Mouse (Mus musculus) CH12.LX (cell line): ENCODE measurements at regions not wholly inside any gene's neighbourhood (a gene's known extent, or its start where the extent isn't known, plus 50 kb on each side); places are given as distances from the start of the nearest gene placed in this dataset.

Experiments
- DNase-seq: peaks from one replicate; pipeline ENCODE4 v3.0.0-alpha.2; 2013; ENCODE audit errors: extremely low read depth
- H3K27ac ChIP-seq: 2 replicates; pipeline ENCODE4 v1.5.1; 2012; ENCODE audit warnings: low read depth, mild to moderate bottlenecking, control low read depth, moderate library complexity; ENCODE audit not compliant: insufficient read depth
- H3K27me3 ChIP-seq: replicated peaks from 2 replicates; pipeline ENCODE3; 2012; ENCODE audit warnings: inconsistent platforms
- H3K36me3 ChIP-seq, 2 experiments: replicated peaks in 1 of 2; 2 replicates each; pipeline versions ENCODE3 to v1.6.1; 2012; ENCODE audit warnings: inconsistent platforms in 1 of 2, low read length in 1 of 2, mild to moderate bottlenecking in 1 of 2, mixed read lengths in 1 of 2, moderate library complexity in 1 of 2; ENCODE audit not compliant: control insufficient read depth in 1 of 2, insufficient read depth in 1 of 2
- H3K4me1 ChIP-seq, 2 experiments: 2 replicates each; pipeline ENCODE4 v1.6.1; 2012; ENCODE audit warnings: inconsistent platforms in 1 of 2, moderate library complexity in 1 of 2; ENCODE audit not compliant: insufficient read depth in 2 of 2, control insufficient read depth in 1 of 2
- H3K4me2 ChIP-seq: 2 replicates; pipeline ENCODE4 v1.6.1; 2012; ENCODE audit warnings: low read depth, mild to moderate bottlenecking, control low read depth; ENCODE audit not compliant: poor library complexity, insufficient read depth, severe bottlenecking
- H3K4me3 ChIP-seq, 3 experiments: fragments of 150-350 bp in 1 of 3; sonication (generic) in 1 of 3; replicated peaks in 1 of 3; 2 replicates each; pipeline versions ENCODE3 to v1.5.1; 2011 to 2012; ENCODE audit warnings: low read depth in 2 of 3, low read length in 2 of 3, mild to moderate bottlenecking in 2 of 3, moderate library complexity in 2 of 3, control low read depth in 1 of 3, improper control_type of control experiment in 1 of 3, inconsistent platforms in 1 of 3, mixed read lengths in 1 of 3; ENCODE audit not compliant: poor library complexity in 1 of 3
- H3K79me2 ChIP-seq: replicated peaks from 2 replicates; pipeline ENCODE4 v1.6.1; 2012; ENCODE audit warnings: mild to moderate bottlenecking, moderate library complexity; ENCODE audit not compliant: control insufficient read depth, poor library complexity, insufficient read depth, severe bottlenecking; ENCODE audit errors: extremely low read depth
- H3K9ac ChIP-seq: 2 replicates; pipeline ENCODE4 v1.6.1; 2012; ENCODE audit warnings: low read depth, mild to moderate bottlenecking, control low read depth, moderate library complexity; ENCODE audit not compliant: insufficient read depth
- H3K9me3 ChIP-seq: replicated peaks from 2 replicates; pipeline ENCODE3; 2012; ENCODE audit warnings: low read length, inconsistent platforms, mixed read lengths
- BHLHE40 ChIP-seq: IDR thresholded peaks from 2 replicates; pipeline ENCODE4 v1.6.1; 2011; ENCODE audit warnings: mild to moderate bottlenecking, low read depth, low read length, improper control_type of control experiment
- CHD2 ChIP-seq: IDR thresholded peaks from 2 replicates; pipeline ENCODE4 v1.6.1; 2011; ENCODE audit warnings: low read length, improper control_type of control experiment
- CTCF ChIP-seq, 2 experiments: IDR thresholded peaks in 1 of 2; conservative IDR thresholded peaks in 1 of 2; 2 replicates each; pipeline ENCODE4 v1.5.1; 2011 to 2012; ENCODE audit warnings: low read depth in 2 of 2, low read length in 2 of 2, improper control_type of control experiment in 1 of 2, inconsistent platforms in 1 of 2, mild to moderate bottlenecking in 1 of 2, moderate library complexity in 1 of 2
- ELF1 ChIP-seq: IDR thresholded peaks from 2 replicates; pipeline ENCODE4 v1.6.1; 2014; ENCODE audit warnings: low read depth, mild to moderate bottlenecking, inconsistent platforms, low read length, improper control_type of control experiment
- EP300 ChIP-seq: IDR thresholded peaks from 2 replicates; pipeline ENCODE4 v1.6.1; 2011; ENCODE audit warnings: low read length, improper control_type of control experiment
- GABPA ChIP-seq: IDR thresholded peaks from 2 replicates; pipeline ENCODE4 v1.6.1; 2012; ENCODE audit warnings: low read depth, low read length, improper control_type of control experiment, inconsistent platforms; ENCODE audit not compliant: insufficient replicate concordance
- HCFC1 ChIP-seq: IDR thresholded peaks from 2 replicates; pipeline ENCODE4 v1.6.1; 2012; ENCODE audit warnings: low read depth, mild to moderate bottlenecking, inconsistent platforms, low read length, improper control_type of control experiment
- JUN ChIP-seq: IDR thresholded peaks from 2 replicates; pipeline ENCODE4 v1.6.1; 2011; ENCODE audit warnings: low read depth, mild to moderate bottlenecking, low read length, improper control_type of control experiment, moderate library complexity; ENCODE audit not compliant: insufficient read depth
- KAT2A ChIP-seq: IDR thresholded peaks from 2 replicates; pipeline ENCODE4 v1.6.1; 2012; ENCODE audit warnings: low read length, improper control_type of control experiment, inconsistent platforms; ENCODE audit not compliant: insufficient replicate concordance
- MAFK ChIP-seq: IDR thresholded peaks from 2 replicates; pipeline ENCODE4 v1.6.1; 2011; ENCODE audit warnings: low read length, improper control_type of control experiment; ENCODE audit not compliant: insufficient replicate concordance
- MAZ ChIP-seq: IDR thresholded peaks from 2 replicates; pipeline ENCODE4 v1.6.1; 2012; ENCODE audit warnings: low read depth, mild to moderate bottlenecking, inconsistent platforms, low read length, improper control_type of control experiment, moderate library complexity
- MXI1 ChIP-seq: IDR thresholded peaks from 2 replicates; pipeline ENCODE4 v1.6.1; 2011; ENCODE audit warnings: mild to moderate bottlenecking, low read depth, low read length, improper control_type of control experiment
- MYC ChIP-seq: IDR thresholded peaks from 2 replicates; pipeline ENCODE4 v1.6.1; 2011; ENCODE audit warnings: low read depth, mild to moderate bottlenecking, improper control_type of control experiment, low read length
- POLR2A ChIP-seq: IDR thresholded peaks from 2 replicates; pipeline ENCODE4 v1.6.1; 2011; ENCODE audit warnings: low read depth, mild to moderate bottlenecking, improper control_type of control experiment, low read length
- RAD21 ChIP-seq: IDR thresholded peaks from 2 replicates; pipeline ENCODE4 v1.6.1; 2011; ENCODE audit warnings: low read depth, mild to moderate bottlenecking, low read length, improper control_type of control experiment, moderate library complexity
- RCOR1 ChIP-seq: conservative IDR thresholded peaks from 2 replicates; pipeline ENCODE4 v1.6.1; 2012; ENCODE audit warnings: low read depth, mild to moderate bottlenecking, inconsistent platforms, low read length, improper control_type of control experiment
- SIN3A ChIP-seq: IDR thresholded peaks from 2 replicates; pipeline ENCODE4 v1.6.1; 2012; ENCODE audit warnings: low read length, improper control_type of control experiment, inconsistent platforms
- SMC3 ChIP-seq: IDR thresholded peaks from 2 replicates; pipeline ENCODE4 v1.6.1; 2011; ENCODE audit warnings: low read depth, low read length, improper control_type of control experiment
- TBP ChIP-seq: conservative IDR thresholded peaks from 2 replicates; pipeline ENCODE4 v1.6.1; 2011; ENCODE audit warnings: low read depth, low read length, improper control_type of control experiment
- USF1 ChIP-seq: IDR thresholded peaks from 2 replicates; pipeline ENCODE4 v1.6.1; 2014; ENCODE audit warnings: low read depth, mild to moderate bottlenecking, inconsistent platforms, low read length, improper control_type of control experiment
- ZC3H11A ChIP-seq: IDR thresholded peaks from 2 replicates; pipeline ENCODE4 v1.6.1; 2012; ENCODE audit warnings: low read depth, mild to moderate bottlenecking, inconsistent platforms, low read length, improper control_type of control experiment
- ZKSCAN1 ChIP-seq: IDR thresholded peaks from 2 replicates; pipeline ENCODE4 v1.6.1; 2012; ENCODE audit warnings: low read depth, inconsistent platforms, low read length, improper control_type of control experiment, borderline replicate concordance
- ZNF384 ChIP-seq: IDR thresholded peaks from 2 replicates; pipeline ENCODE4 v1.6.1; 2012; ENCODE audit warnings: low read depth, low read length, improper control_type of control experiment, inconsistent platforms
- dilution Hi-C: fragments of 300-500 bp; cut with MboI; formaldehyde crosslinking; loops from 2 replicates; pipeline ENCODE4 v1.14.3; 2020; ENCODE audit warnings: low sequenced_read_pairs; ENCODE audit not compliant: extremely low pct_unique_long_range_greater_than_20kb, extremely low pct_ligation_motif_present
- in situ Hi-C: fragments of 300-500 bp; cut with MboI; formaldehyde crosslinking; loops from 3 replicates; pipeline ENCODE4 v1.14.3; 2019; ENCODE audit warnings: low sequenced_read_pairs, low pct_ligation_motif_present, low pct_unique_long_range_greater_than_20kb, mixed read lengths

GRCm38 (mm10) chr12:69452986-69453385, 80.7 kb upstream of the Gm9887 start:
- dilution Hi-C loops = no loop called here
- no peak overlapping the region for H3K4me3 ChIP-seq
- no peak for DNase-seq

GRCm38 (mm10) chr12:69451110-69451509, 78.9 kb upstream of the Gm9887 start:
- no peak for TF ChIP-seq USF1
- no peak for TF ChIP-seq BHLHE40
- no peak for TF ChIP-seq ZC3H11A
- TF ChIP-seq JUN = no peak
- no peak for TF ChIP-seq HCFC1
- TF ChIP-seq ELF1 = no peak
- TF ChIP-seq MYC = no peak
- TF ChIP-seq ZNF384 = no peak
- TF ChIP-seq TBP = no peak
- no peak for TF ChIP-seq CHD2
- TF ChIP-seq MAZ = no peak
- TF ChIP-seq MXI1 = no peak
- TF ChIP-seq RCOR1 = no peak
- no peak for TF ChIP-seq POLR2A
- no peak for TF ChIP-seq MAFK
- no peak for TF ChIP-seq SMC3
- TF ChIP-seq SIN3A = no peak
- TF ChIP-seq KAT2A = no peak
- TF ChIP-seq RAD21 = no peak
- no peak overlapping the region for H3K27ac ChIP-seq
- H3K4me3 ChIP-seq = no peak overlapping the region
- no peaks in the 10 kb centered on the region for H3K36me3 ChIP-seq
- H3K9me3 ChIP-seq = peaks cover 9% of the 10 kb centered on the region
- H3K4me2 ChIP-seq = no peak overlapping the region
- DNase-seq = no peak
- no peaks in the 10 kb centered on the region for H3K27me3 ChIP-seq
- dilution Hi-C loops (no loop called here), in situ Hi-C loops (no loop called here)
- H3K79me2 ChIP-seq = no peaks in the 10 kb centered on the region
- peaks cover 12 to 50% of the 10 kb centered on the region in 2 experiments for H3K4me1 ChIP-seq
- H3K9ac ChIP-seq = no peak overlapping the region

More at GRCm38 (mm10) chr12:69452986-69453385, 80.7 kb upstream of the Gm9887 start:
- Histone ChIP-seq H3K79me2 (no peaks in the 10 kb centered on the region), H3K27me3 (no peaks in the 10 kb centered on the region), H3K36me3 (no peaks in the 10 kb centered on the region), H3K27ac (no peak overlapping the region), H3K9me3 (peaks cover 9% of the 10 kb centered on the region), H3K9ac (no peak overlapping the region), H3K4me2 (no peak overlapping the region), H3K4me1 (peaks cover 14 to 55% of the 10 kb centered on the region in 2 experiments)
- TF ChIP-seq ZC3H11A = no peak
- TF ChIP-seq EP300 = no peak
- TF ChIP-seq CTCF (conservative IDR thresholded peaks at IDR 0.05 in 1 of 2, IDR thresholded peaks at IDR 0.05 in 1 of 2; ENCODE audit: low read depth in 2 of 2, low read length in 2 of 2) = no peak
- TF ChIP-seq GABPA = no peak
- no peak for TF ChIP-seq SMC3
- no peak for TF ChIP-seq ZKSCAN1
- TF ChIP-seq SIN3A = no peak
- in situ Hi-C loops = no loop called here
